Mouse (Mus musculus) heart, adult 2 months (tissue): ENCODE measurements around the gene Slc39a2.

Experiments used
- CTCF ChIP-seq: fragments of 200-600 bp; IDR thresholded peaks from 2 replicates; pipeline ENCODE4 v1.8.1; 2022; ENCODE audit warnings: antibody characterized with exemption, mild to moderate bottlenecking, moderate library complexity
- EP300 ChIP-seq: fragments of 200-500 bp; IDR thresholded peaks from 2 replicates; pipeline ENCODE4 v1.6.1; 2011; ENCODE audit warnings: low read depth, low read length, control low read depth; ENCODE audit not compliant: insufficient read depth
- POLR2A ChIP-seq: fragments of 200-500 bp; IDR thresholded peaks from 2 replicates; pipeline ENCODE4 v1.6.1; 2011; ENCODE audit warnings: mild to moderate bottlenecking, low read depth, low read length, control low read depth; ENCODE audit not compliant: insufficient read depth

DNA sequence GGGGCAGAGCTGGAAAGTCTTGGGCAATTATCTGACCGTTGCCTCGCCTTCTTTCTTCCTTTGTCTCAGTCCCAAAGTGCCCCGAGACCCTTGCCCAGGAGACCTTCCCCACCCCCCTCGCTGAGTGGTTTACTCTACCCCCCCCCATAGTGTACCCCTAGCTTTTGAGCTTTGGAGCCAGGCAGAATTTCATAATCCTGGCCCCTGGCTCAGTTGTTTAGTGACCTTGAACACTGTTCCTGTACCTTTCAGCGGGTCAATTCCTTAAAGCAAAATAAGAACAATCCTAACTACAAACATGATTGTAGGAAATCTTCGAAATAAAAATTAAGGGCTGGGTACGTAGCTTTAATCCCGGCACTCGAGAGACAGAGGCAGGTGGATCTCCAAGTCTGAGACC, 48.9 kb downstream of the Slc39a2 start:
- TF ChIP-seq POLR2A (no peak), CTCF (no peak), EP300 (no peak)
